ENCODE assay signal across 16 mouse cellular contexts in the genomic region with DNA sequence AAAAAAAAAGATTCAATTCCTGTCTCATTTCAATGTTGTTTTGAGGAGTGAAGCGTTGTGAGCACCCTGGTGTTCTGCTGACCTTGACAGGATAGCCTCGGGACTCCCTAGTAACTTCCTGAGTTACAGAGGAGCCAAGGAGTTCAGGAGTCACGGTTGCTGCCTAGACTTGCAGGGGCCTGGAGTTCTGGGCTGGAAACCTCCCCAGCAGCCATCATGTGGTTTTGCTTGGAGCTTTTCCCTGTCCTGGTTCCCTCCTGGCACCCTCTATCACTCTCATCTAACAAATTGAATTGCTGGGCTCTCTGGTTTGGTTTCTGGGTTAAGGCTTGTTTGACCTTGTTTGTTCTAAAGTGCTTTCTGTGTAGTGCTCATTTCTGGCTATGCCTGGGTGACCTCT.
DNase-seq lines count a peak whose midpoint lies in the region; ATAC-seq and TF ChIP-seq lines count a peak whose summit lies in the region.
"Had no signal": no experiment of that assay in that cellular context is flagged by ENCODE, and none has a peak within 500 bp of the region (broad histone marks: within the 10 kb centered on the region; RNA-seq: fewer than 3 reads in every experiment).

No protein-coding gene starts in this region.

- H3K4me1 ChIP-seq in heart, embryonic 11.5 days (ENCODE audit: control insufficient read depth, insufficient read depth, low read length) = no peaks in the 10 kb centered on the region
- H3K4me1 ChIP-seq in ES-Bruce4 (ENCODE audit: control insufficient read depth, insufficient read depth, low read length) = no peaks in the 10 kb centered on the region
- H3K4me1 ChIP-seq: embryonic facial prominence, embryonic 15.5 days; heart, embryonic 15.5 days; hindbrain, embryonic 13.5 days; liver, embryonic 15.5 days; neural tube, embryonic 15.5 days had no signal

- TF ChIP-seq CTCF in ES-Bruce4 (IDR thresholded peaks at IDR 0.05; ENCODE audit: low read depth, low read length) = no peak

- intact Hi-C loops in left cerebral cortex, postnatal 10 days (cut with DNase I) = loop anchor here (5.0 kb wide), 1 partner anchor 78 kb away; no protein-coding TSS in a partner anchor

- no peaks in the 10 kb centered on the region for H3K36me3 ChIP-seq in heart, embryonic 11.5 days (ENCODE audit: control insufficient read depth, insufficient read depth, low read length)
- no peaks in the 10 kb centered on the region for H3K36me3 ChIP-seq in ES-Bruce4 (ENCODE audit: control insufficient read depth, insufficient read depth, low read length, poor library complexity, severe bottlenecking)
- H3K36me3 ChIP-seq: embryonic facial prominence, embryonic 15.5 days; heart, embryonic 15.5 days; hindbrain, embryonic 13.5 days; liver, embryonic 15.5 days; neural tube, embryonic 15.5 days had no signal

- no peak for TF ChIP-seq EP300 in ES-Bruce4 (IDR thresholded peaks at IDR 0.05; ENCODE audit: insufficient read depth, low read depth, low read length)

- no peak overlapping the region for H3K4me2 ChIP-seq in heart, embryonic 11.5 days
- H3K4me2 ChIP-seq: embryonic facial prominence, embryonic 15.5 days; heart, embryonic 15.5 days; hindbrain, embryonic 13.5 days; liver, embryonic 15.5 days; neural tube, embryonic 15.5 days had no signal

- WGBS in heart, embryonic 11.5 days (ENCODE audit: insufficient replicate concordance) = 63% methylated on average over 3 of the region's 3 CpGs

- no peak for ATAC-seq in heart, embryonic 11.5 days (replicated peaks; ENCODE audit: insufficient number of reproducible peaks, low FRiP score, low TSS enrichment)
- ATAC-seq: forebrain, postnatal 0 days; midbrain, embryonic 16.5 days had no signal

- H3K9me3 ChIP-seq in heart, embryonic 11.5 days (replicated peaks; ENCODE audit: control insufficient read depth, low read length) = no peaks in the 10 kb centered on the region
- no peaks in the 10 kb centered on the region for H3K9me3 ChIP-seq in ES-Bruce4 (replicated peaks; ENCODE audit: control insufficient read depth, insufficient read depth, low read length, poor library complexity, severe bottlenecking)
- H3K9me3 ChIP-seq: embryonic facial prominence, embryonic 15.5 days; heart, embryonic 15.5 days; hindbrain, embryonic 13.5 days; liver, embryonic 15.5 days; neural tube, embryonic 15.5 days had no signal

- H3K27me3 ChIP-seq in heart, embryonic 11.5 days (ENCODE audit: control insufficient read depth, insufficient read depth, low read length) = no peaks in the 10 kb centered on the region
- no peaks in the 10 kb centered on the region for H3K27me3 ChIP-seq in ES-Bruce4 (ENCODE audit: control insufficient read depth, insufficient read depth, low read length, poor library complexity, severe bottlenecking)
- H3K27me3 ChIP-seq: embryonic facial prominence, embryonic 15.5 days; heart, embryonic 15.5 days; hindbrain, embryonic 13.5 days; liver, embryonic 15.5 days; neural tube, embryonic 15.5 days had no signal

- H3K9ac ChIP-seq in heart, embryonic 11.5 days (ENCODE audit: low read depth, low read length) = no peak overlapping the region
- no peak overlapping the region for H3K9ac ChIP-seq in ES-Bruce4 (ENCODE audit: low read depth, poor library complexity, severe bottlenecking)
- H3K9ac ChIP-seq: embryonic facial prominence, embryonic 15.5 days; forebrain, postnatal 0 days; heart, embryonic 15.5 days; hindbrain, embryonic 13.5 days; liver, embryonic 15.5 days; neural tube, embryonic 15.5 days had no signal

- peak; percentile 85 for DNase-seq in heart, adult 11 months
- peak; percentile 22 for DNase-seq in MN1 (ENCODE audit: low spot score)
- DNase-seq in fibroblast of lung, adult 2 months (ENCODE audit: low read depth) = peak; percentile 79
- no peak for DNase-seq in embryo, embryonic 9.5 days (ENCODE audit: extremely low spot score)
- DNase-seq in left cerebral cortex, postnatal 10 days (ENCODE audit: extremely low spot score in 1 of 2, low spot score in 2 of 2) = no peak
- DNase-seq: forebrain, postnatal 0 days; lung, postnatal 36 days had no signal

- no peak for TF ChIP-seq POLR2A in ES-Bruce4 (IDR thresholded peaks at IDR 0.05; ENCODE audit: insufficient read depth, low read length)

- H3K4me3 ChIP-seq in heart, embryonic 11.5 days (ENCODE audit: low read depth, low read length) = no peak overlapping the region
- no peak overlapping the region for H3K4me3 ChIP-seq in ES-Bruce4 (ENCODE audit: low read depth, low read length)
- H3K4me3 ChIP-seq: embryonic facial prominence, embryonic 15.5 days; heart, embryonic 15.5 days; hindbrain, embryonic 13.5 days; liver, embryonic 15.5 days; neural tube, embryonic 15.5 days had no signal

- H3K27ac ChIP-seq in heart, embryonic 11.5 days (ENCODE audit: low read depth, low read length) = no peak overlapping the region
- peak overlapping the region; percentile 20; the same call in 1 of the 2 replicates for H3K27ac ChIP-seq in ES-Bruce4 (ENCODE audit: insufficient read depth, low read length)
- H3K27ac ChIP-seq: embryonic facial prominence, embryonic 15.5 days; heart, embryonic 15.5 days; hindbrain, embryonic 13.5 days; kidney, postnatal 0 days; liver, embryonic 15.5 days; neural tube, embryonic 15.5 days had no signal

Comparison
In these comparisons a context has a peak if more than half of its experiments do, and no peak if none do; other contexts are left out.
1. DNase-seq: peak in heart, adult 11 months (single experiment), MN1 (single experiment) and fibroblast of lung, adult 2 months (single experiment); none in embryo, embryonic 9.5 days (single experiment) and left cerebral cortex, postnatal 10 days (0 of 2).